Mouse (Mus musculus) layer of hippocampus, adult 2 months (tissue): ENCODE measurements around the gene Mrps35. TPM values are rescaled to one million over a fixed set of nuclear protein-coding genes. Genes with fewer than 3 reads are reported as not detected.

Experiments
- DNase-seq, 2 experiments: peaks; one replicate each; pipeline ENCODE4 v3.0.0; 2022; ENCODE audit warnings: low spot score in 2 of 2
- H3K27ac ChIP-seq: fragments of 200-600 bp; 2 replicates; pipeline ENCODE4 v1.8.1; 2022
- H3K4me3 ChIP-seq: fragments of 200-600 bp; 2 replicates; pipeline ENCODE4 v1.8.1; 2022; ENCODE audit warnings: mild to moderate bottlenecking
- CTCF ChIP-seq: fragments of 200-600 bp; conservative IDR thresholded peaks from 2 replicates; pipeline ENCODE4 v1.8.1; 2022; ENCODE audit warnings: antibody characterized with exemption, mild to moderate bottlenecking, moderate library complexity
- total RNA-seq, 2 experiments: library from RNA; stranded (reverse); gene quantifications; 2 replicates each; pipeline ENCODE4 v1.2.3; 2021

The Mrps35 gene
- total RNA-seq, 2 experiments from 2014 or later: 41.7 to 54.8 TPM

- TF ChIP-seq CTCF: peak; percentile 46
- DNase-seq: no peak
- H3K27ac ChIP-seq: no peak overlapping the region
- no peak overlapping the region for H3K4me3 ChIP-seq
Observed at GRCm38 (mm10) chr6:147013546-147013945, 29.0 kb upstream of the Mrps35 start.

- DNase-seq: no peak
- no peak for TF ChIP-seq CTCF
- Histone ChIP-seq H3K4me3 (no peak overlapping the region), H3K27ac (no peak overlapping the region)
Observed at GRCm38 (mm10) chr6:147017906-147018305, 24.7 kb upstream of the Mrps35 start.

DNA sequence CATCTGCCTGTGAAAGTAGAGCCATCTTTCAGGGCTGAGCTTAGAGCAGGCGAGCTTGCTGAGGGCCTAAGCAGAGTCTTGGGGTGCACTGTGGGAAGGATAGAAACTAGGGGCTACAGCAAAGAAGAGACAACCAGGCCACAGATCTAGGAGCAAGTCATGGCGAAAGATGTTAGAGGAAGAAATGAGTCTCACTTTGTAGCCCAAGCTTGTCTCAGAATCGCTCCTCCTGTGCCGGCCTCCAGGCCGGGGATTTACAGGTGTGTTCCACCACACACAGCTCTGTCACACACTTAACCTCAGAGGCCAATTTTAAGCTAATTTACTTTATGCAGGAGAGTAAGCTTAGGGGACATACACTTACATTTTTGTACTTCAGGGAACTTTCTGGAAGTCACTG lies 24.2 kb upstream of the Mrps35 start:
- Histone ChIP-seq H3K27ac (no peak overlapping the region), H3K4me3 (no peak overlapping the region)
- no peak for DNase-seq
- no peak for TF ChIP-seq CTCF

GRCm38 (mm10) chr6:147021181-147021580 lies 21.4 kb upstream of the Mrps35 start:
- no peak for TF ChIP-seq CTCF
- Histone ChIP-seq H3K27ac (no peak overlapping the region), H3K4me3 (no peak overlapping the region)
- no peak for DNase-seq

DNA sequence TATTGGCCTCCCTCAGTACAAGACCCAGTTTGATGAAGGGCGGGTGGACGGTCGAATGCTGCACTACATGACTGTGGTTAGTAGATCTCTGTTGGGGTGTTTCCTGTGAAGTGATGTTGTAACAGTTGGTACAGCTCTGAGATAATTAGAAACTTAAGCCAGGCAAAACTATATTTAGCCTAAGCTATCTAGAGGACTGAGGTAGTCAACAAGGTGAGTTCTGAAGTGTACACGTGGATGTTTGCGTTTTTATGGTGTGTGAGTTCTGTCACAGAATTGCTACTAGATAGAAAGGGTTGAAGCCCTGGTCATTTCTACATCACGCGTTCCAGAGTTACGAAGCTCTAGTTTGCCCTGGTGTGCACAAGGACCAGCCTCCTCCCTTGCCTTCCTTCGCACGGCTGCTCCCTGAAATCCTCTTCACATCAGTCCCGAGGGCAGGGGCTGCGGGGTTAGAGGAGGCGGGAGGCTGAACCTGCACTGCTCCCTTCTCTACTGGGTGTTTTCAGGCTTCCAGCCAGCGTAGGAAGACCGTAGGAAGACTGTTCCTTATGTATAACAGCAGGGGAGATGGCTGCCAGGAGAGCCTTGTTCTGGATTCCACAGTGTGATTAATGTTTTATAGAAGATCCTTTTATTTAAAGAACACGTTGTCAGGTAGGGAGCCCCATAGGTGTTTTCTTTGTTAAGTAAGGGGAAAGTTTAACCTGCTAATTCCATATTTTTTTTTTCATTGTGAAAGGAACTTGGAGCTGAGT lies 20.0 kb upstream of the Mrps35 start:
- no peak for DNase-seq
- H3K27ac ChIP-seq: no peak overlapping the region
- TF ChIP-seq CTCF: no peak
- H3K4me3 ChIP-seq: no peak overlapping the region

DNA sequence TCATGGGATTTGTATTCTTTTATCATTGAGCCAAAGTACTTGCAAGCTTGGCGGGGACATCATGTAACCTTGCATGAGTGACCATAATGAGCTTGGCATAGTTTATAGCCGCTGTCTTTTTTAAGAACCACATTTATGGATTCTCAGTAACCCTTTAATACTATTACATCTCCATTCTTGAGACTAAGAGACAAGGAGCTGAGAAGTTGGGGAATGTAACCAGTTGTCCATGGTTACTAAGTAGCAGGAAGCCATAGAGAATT lies 19.5 kb upstream of the Mrps35 start:
- DNase-seq: no peak
- TF ChIP-seq CTCF: no peak
- H3K4me3 ChIP-seq: no peak overlapping the region

GRCm38 (mm10) chr6:147023568-147023967 lies 19.0 kb upstream of the Mrps35 start:
- DNase-seq: no peak
- Histone ChIP-seq H3K27ac (no peak overlapping the region), H3K4me3 (no peak overlapping the region)
- no peak for TF ChIP-seq CTCF

More for the DNA sequence above, 19.5 kb upstream of the Mrps35 start:
- no peak overlapping the region for H3K27ac ChIP-seq

- no peak for TF ChIP-seq CTCF
- H3K4me3 ChIP-seq: no peak overlapping the region
- no peak overlapping the region for H3K27ac ChIP-seq
- DNase-seq: no peak
Observed at GRCm38 (mm10) chr6:147024761-147025160, 17.8 kb upstream of the Mrps35 start.

- no peak overlapping the region for H3K4me3 ChIP-seq
- DNase-seq: no peak
- TF ChIP-seq CTCF: no peak
- H3K27ac ChIP-seq: no peak overlapping the region
Observed at GRCm38 (mm10) chr6:147028396-147028795, 14.2 kb upstream of the Mrps35 start.

GRCm38 (mm10) chr6:147029591-147029990 lies 13.0 kb upstream of the Mrps35 start:
- Histone ChIP-seq H3K4me3 (no peak overlapping the region), H3K27ac (no peak overlapping the region)
- DNase-seq: no peak
- no peak for TF ChIP-seq CTCF

GRCm38 (mm10) chr6:147030096-147030885 lies 12.3 kb upstream of the Mrps35 start:
- no peak for TF ChIP-seq CTCF
- Histone ChIP-seq H3K4me3 (no peak overlapping the region), H3K27ac (no peak overlapping the region)
- no peak for DNase-seq

DNA sequence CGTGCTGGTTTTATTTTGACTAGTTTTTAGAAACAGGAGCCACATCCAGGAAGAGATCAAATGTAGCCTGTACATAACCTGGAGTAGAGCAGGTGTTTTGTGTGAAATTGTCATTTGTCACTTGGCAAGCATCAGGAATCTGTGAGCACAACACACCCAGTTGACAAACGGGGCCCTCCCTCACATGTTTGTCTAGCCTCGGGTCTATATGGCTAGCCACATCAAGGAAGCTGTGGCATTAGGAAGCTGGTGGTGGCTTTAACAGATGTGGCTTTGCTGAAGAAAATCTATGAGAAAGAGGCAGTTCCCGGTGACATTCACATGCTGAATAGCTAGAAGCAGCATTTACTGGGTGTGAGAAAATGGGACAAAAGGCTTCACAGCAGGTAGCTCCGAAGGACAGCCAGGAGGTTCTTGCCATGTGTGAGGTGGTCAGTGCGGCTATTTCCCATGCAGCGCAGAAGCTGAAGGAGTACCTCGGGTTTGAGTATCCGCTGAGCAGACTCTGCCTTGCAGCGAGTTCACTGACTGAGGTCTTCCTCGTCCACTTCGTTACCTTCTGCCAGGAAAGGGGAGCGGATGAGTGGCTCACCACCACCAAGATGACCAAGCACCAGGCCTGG lies 10.2 kb upstream of the Mrps35 start, which contains the start of gene Rep15:
TSS of gene Rep15 (plus strand) at position 282 of the 623 bp plus-strand sequence.
- no peak within 1 kb of the TSS for H3K4me3 ChIP-seq
- TF ChIP-seq CTCF: no peak
- no peak for DNase-seq

GRCm38 (mm10) chr6:147043633-147044032 lies 1.1 kb downstream of the Mrps35 start:
- Histone ChIP-seq H3K4me3 (peak overlapping the region; percentile 97), H3K27ac (no peak overlapping the region)
- no peak for TF ChIP-seq CTCF
- DNase-seq: no peak

More for the DNA sequence above, 10.2 kb upstream of the Mrps35 start, which contains the start of gene Rep15:
- H3K27ac ChIP-seq: no peak within 1 kb of the TSS
